Mouse (Mus musculus) E14TG2a.4 (cell line): ENCODE results near the gene Epn2.
A peak's percentile ranks its signal among the peaks of the same experiment; 100 is the strongest.

Experiments
- H3K27me3 ChIP-seq: 2 replicates; pipeline ENCODE4 v1.6.1; 2014; ENCODE audit warnings: low read length, control low read depth; ENCODE audit not compliant: insufficient read depth
- H3K36me3 ChIP-seq: 2 replicates; pipeline ENCODE4 v1.6.1; 2014; ENCODE audit warnings: low read length, control low read depth; ENCODE audit not compliant: insufficient read depth
- H3K4me1 ChIP-seq: replicated peaks from 2 replicates; pipeline ENCODE4 v1.6.1; 2014; ENCODE audit warnings: low read depth, low read length, control low read depth
- H3K4me3 ChIP-seq: replicated peaks from 2 replicates; pipeline ENCODE4 v1.5.1; 2014; ENCODE audit warnings: mild to moderate bottlenecking, low read length
- H3K9me3 ChIP-seq: 2 replicates; pipeline ENCODE4 v1.6.1; 2014; ENCODE audit warnings: low read length, control low read depth
- CTCF ChIP-seq: conservative IDR thresholded peaks from 2 replicates; pipeline ENCODE4 v1.5.1; 2014; ENCODE audit warnings: low read length
- NANOG ChIP-seq: IDR thresholded peaks from 2 replicates; pipeline ENCODE4 v1.6.1; 2014; ENCODE audit warnings: borderline replicate concordance, low read length, mixed read lengths
- POU5F1 ChIP-seq: IDR thresholded peaks from 2 replicates; pipeline ENCODE4 v1.6.1; 2014; ENCODE audit warnings: low read length, borderline replicate concordance

Gene Epn2

GRCm38 (mm10) chr11:61494129-61494997, 85.1 kb downstream of the Epn2 start, which contains the start of gene Mapk7:
Mapk7 (minus strand) TSS chr11:61494406.
- no peaks in the 10 kb centered on the region for H3K9me3 ChIP-seq
- H3K4me1 ChIP-seq, result peaks cover 49% of the 10 kb centered on the region
- H3K4me3 ChIP-seq, result peak within 1 kb of the TSS; percentile 95
- peaks cover 13% of the 10 kb centered on the region for H3K27me3 ChIP-seq
- TF ChIP-seq POU5F1, result no peak
- peaks cover 38% of the 10 kb centered on the region for H3K36me3 ChIP-seq

- H3K36me3 ChIP-seq, result peaks cover 45% of the 10 kb centered on the region
- H3K9me3 ChIP-seq, result no peaks in the 10 kb centered on the region
- peaks cover 13% of the 10 kb centered on the region for H3K27me3 ChIP-seq
- H3K4me1 ChIP-seq, result peaks cover 54% of the 10 kb centered on the region
- TF ChIP-seq POU5F1 (no peak), NANOG (no peak), CTCF (no peak)
- H3K4me3 ChIP-seq, result peak overlapping the region; percentile 95
Observed at GRCm38 (mm10) chr11:61493525-61494128, 85.9 kb downstream of the Epn2 start.

GRCm38 (mm10) chr11:61492749-61493401, 86.6 kb downstream of the Epn2 start:
- Histone ChIP-seq H3K4me1 (peaks cover 62% of the 10 kb centered on the region), H3K36me3 (peaks cover 53% of the 10 kb centered on the region)
- TF ChIP-seq NANOG, result no peak
- no peak for TF ChIP-seq CTCF
- TF ChIP-seq POU5F1, result no peak

GRCm38 (mm10) chr11:61490944-61491520, 88.5 kb downstream of the Epn2 start:
- no peaks in the 10 kb centered on the region for H3K9me3 ChIP-seq
- H3K27me3 ChIP-seq, result peaks cover 13% of the 10 kb centered on the region
- peaks cover 56% of the 10 kb centered on the region for H3K36me3 ChIP-seq
- no peak overlapping the region for H3K4me3 ChIP-seq
- TF ChIP-seq NANOG, result no peak
- TF ChIP-seq POU5F1, result no peak
- no peak for TF ChIP-seq CTCF
- H3K4me1 ChIP-seq, result peaks cover 78% of the 10 kb centered on the region

More at GRCm38 (mm10) chr11:61492749-61493401, 86.6 kb downstream of the Epn2 start:
- Histone ChIP-seq H3K4me3 (peak overlapping the region; percentile 95), H3K9me3 (no peaks in the 10 kb centered on the region), H3K27me3 (peaks cover 13% of the 10 kb centered on the region)

GRCm38 (mm10) chr11:61489874-61490273, 89.6 kb downstream of the Epn2 start:
- peaks cover 80% of the 10 kb centered on the region for H3K4me1 ChIP-seq
- peaks cover 56% of the 10 kb centered on the region for H3K36me3 ChIP-seq
- no peak for TF ChIP-seq NANOG
- no peak for TF ChIP-seq CTCF
- TF ChIP-seq POU5F1, result no peak
- no peaks in the 10 kb centered on the region for H3K9me3 ChIP-seq
- peaks cover 13% of the 10 kb centered on the region for H3K27me3 ChIP-seq
- H3K4me3 ChIP-seq, result no peak overlapping the region

- no peak overlapping the region for H3K4me3 ChIP-seq
- peaks cover 86% of the 10 kb centered on the region for H3K4me1 ChIP-seq
- H3K36me3 ChIP-seq, result peaks cover 56% of the 10 kb centered on the region
- H3K27me3 ChIP-seq, result peaks cover 21% of the 10 kb centered on the region
- no peak for TF ChIP-seq POU5F1
- TF ChIP-seq CTCF, result no peak
- no peak for TF ChIP-seq NANOG
- no peaks in the 10 kb centered on the region for H3K9me3 ChIP-seq
Observed at GRCm38 (mm10) chr11:61489085-61489484, 90.4 kb downstream of the Epn2 start.

GRCm38 (mm10) chr11:61487936-61488335, 91.6 kb downstream of the Epn2 start:
- Histone ChIP-seq H3K4me3 (no peak overlapping the region), H3K36me3 (peaks cover 54% of the 10 kb centered on the region), H3K27me3 (peaks cover 18% of the 10 kb centered on the region), H3K4me1 (peaks cover 89% of the 10 kb centered on the region), H3K9me3 (no peaks in the 10 kb centered on the region)
- TF ChIP-seq NANOG (no peak), POU5F1 (no peak), CTCF (no peak)

- Histone ChIP-seq H3K27me3 (peaks cover 15% of the 10 kb centered on the region), H3K4me1 (peaks cover 84% of the 10 kb centered on the region), H3K36me3 (peaks cover 48% of the 10 kb centered on the region), H3K9me3 (no peaks in the 10 kb centered on the region), H3K4me3 (no peak overlapping the region)
- no peak for TF ChIP-seq POU5F1
- TF ChIP-seq CTCF, result no peak
- no peak for TF ChIP-seq NANOG
Observed at GRCm38 (mm10) chr11:61487401-61487800, 92.1 kb downstream of the Epn2 start.
